Mouse (Mus musculus) liver, embryonic 11.5 days (tissue): ENCODE results near the gene Nup62. TPM values are rescaled to one million over a fixed set of nuclear protein-coding genes. Genes with fewer than 3 reads are reported as not detected.

Experiments used
- ATAC-seq: fragments of 200-750 bp; cut with Nextera tagmentation; replicated peaks from 2 replicates; pipeline ENCODE4 v1.8.0; 2017; ENCODE audit warnings: moderate number of reproducible peaks, mild to moderate bottlenecking, moderate TSS enrichment, moderate library complexity; ENCODE audit not compliant: low FRiP score
- DNase-seq: peaks from one replicate; pipeline ENCODE4 v3.0.0-alpha.2; 2017; ENCODE audit warnings: low spot score
- H3K27ac ChIP-seq: fragments of 300-500 bp; sonication (generic); 2 replicates; pipeline ENCODE4 v1.5.1; 2014; ENCODE audit warnings: mild to moderate bottlenecking, low read depth, low read length, control low read depth
- H3K27me3 ChIP-seq: fragments of 300-500 bp; sonication (generic); replicated peaks from 2 replicates; pipeline ENCODE4 v1.6.1; 2014; ENCODE audit warnings: low read length, mixed read lengths; ENCODE audit not compliant: control insufficient read depth, insufficient read depth
- H3K36me3 ChIP-seq: fragments of 300-500 bp; sonication (generic); 2 replicates; pipeline ENCODE4 v1.6.1; 2014; ENCODE audit warnings: mild to moderate bottlenecking, low read length, moderate library complexity, mixed read lengths; ENCODE audit not compliant: control insufficient read depth, insufficient read depth
- H3K4me1 ChIP-seq: fragments of 300-500 bp; sonication (generic); replicated peaks from 2 replicates; pipeline ENCODE4 v1.6.1; 2014; ENCODE audit warnings: low read length, mixed read lengths; ENCODE audit not compliant: control insufficient read depth, insufficient read depth
- H3K4me2 ChIP-seq: fragments of 300-500 bp; sonication (generic); 2 replicates; pipeline ENCODE4 v1.6.1; 2014; ENCODE audit warnings: mild to moderate bottlenecking, control low read depth, moderate library complexity
- H3K4me3 ChIP-seq: fragments of 300-500 bp; sonication (generic); 2 replicates; pipeline ENCODE4 v1.5.1; 2014; ENCODE audit warnings: low read depth, low read length, control low read depth
- H3K9ac ChIP-seq: fragments of 300-500 bp; sonication (generic); 2 replicates; pipeline ENCODE4 v1.6.1; 2014; ENCODE audit warnings: low read depth, low read length, control low read depth
- H3K9me3 ChIP-seq: fragments of 300-500 bp; sonication (generic); 2 replicates; pipeline ENCODE4 v1.6.1; 2016; ENCODE audit warnings: low read length, inconsistent platforms, mixed read lengths; ENCODE audit not compliant: control insufficient read depth
- WGBS: fragments of 180-500 bp; shearing (Covaris S2); extraction: QIAGEN DNeasy Blood & Tissue Kit; methylation state at CpG from one replicate; pipeline ENCODE4 v1.1.7; 2014; 5-methylcytosine and 5-hydroxymethylcytosine counted together
- polyA plus RNA-seq: library from polyadenylated mRNA; unstranded; fragments of >200 nt; fragmentation: Nextera tagmentation; extraction: Ambion mirVana; gene quantifications from 2 replicates; pipeline ENCODE4 v1.2.1, GENCODE M21; 2014

Gene Nup62
- polyA plus RNA-seq, 1 experiment from 2014 or later: 85.7 TPM

DNA sequence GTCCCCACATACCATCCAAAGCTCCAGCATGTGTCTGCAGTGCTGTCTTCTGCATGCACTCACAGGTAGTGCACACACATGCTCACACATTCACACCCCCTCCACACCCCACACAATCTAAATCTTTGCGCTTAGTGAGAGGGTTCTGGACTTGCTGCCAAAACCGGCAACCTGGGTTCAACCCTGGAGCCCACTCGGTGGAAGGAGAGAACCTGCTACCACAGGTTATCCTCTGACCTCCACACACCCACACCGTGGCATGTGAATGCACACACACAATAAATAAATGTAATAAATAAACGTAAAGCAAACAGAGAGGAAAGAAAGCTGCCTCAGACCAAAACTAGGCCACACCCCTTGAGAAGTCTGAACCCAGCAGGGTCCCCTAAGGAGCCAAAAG lies 31.9 kb downstream of the Nup62 start:
- ATAC-seq (no peak), DNase-seq (no peak)
- Histone ChIP-seq H3K4me2 (peak overlapping the region; percentile 87), H3K36me3 (peaks cover 32% of the 10 kb centered on the region), H3K9me3 (no peaks in the 10 kb centered on the region), H3K4me3 (peak overlapping the region; percentile 89), H3K27ac (no peak overlapping the region; the same call in 1 of the 2 replicates), H3K9ac (peak overlapping the region; percentile 46; the same call in 1 of the 2 replicates), H3K27me3 (no peaks in the 10 kb centered on the region), H3K4me1 (peaks cover 24% of the 10 kb centered on the region)
- WGBS: 77% methylated on average over 5 of the region's 5 CpGs

DNA sequence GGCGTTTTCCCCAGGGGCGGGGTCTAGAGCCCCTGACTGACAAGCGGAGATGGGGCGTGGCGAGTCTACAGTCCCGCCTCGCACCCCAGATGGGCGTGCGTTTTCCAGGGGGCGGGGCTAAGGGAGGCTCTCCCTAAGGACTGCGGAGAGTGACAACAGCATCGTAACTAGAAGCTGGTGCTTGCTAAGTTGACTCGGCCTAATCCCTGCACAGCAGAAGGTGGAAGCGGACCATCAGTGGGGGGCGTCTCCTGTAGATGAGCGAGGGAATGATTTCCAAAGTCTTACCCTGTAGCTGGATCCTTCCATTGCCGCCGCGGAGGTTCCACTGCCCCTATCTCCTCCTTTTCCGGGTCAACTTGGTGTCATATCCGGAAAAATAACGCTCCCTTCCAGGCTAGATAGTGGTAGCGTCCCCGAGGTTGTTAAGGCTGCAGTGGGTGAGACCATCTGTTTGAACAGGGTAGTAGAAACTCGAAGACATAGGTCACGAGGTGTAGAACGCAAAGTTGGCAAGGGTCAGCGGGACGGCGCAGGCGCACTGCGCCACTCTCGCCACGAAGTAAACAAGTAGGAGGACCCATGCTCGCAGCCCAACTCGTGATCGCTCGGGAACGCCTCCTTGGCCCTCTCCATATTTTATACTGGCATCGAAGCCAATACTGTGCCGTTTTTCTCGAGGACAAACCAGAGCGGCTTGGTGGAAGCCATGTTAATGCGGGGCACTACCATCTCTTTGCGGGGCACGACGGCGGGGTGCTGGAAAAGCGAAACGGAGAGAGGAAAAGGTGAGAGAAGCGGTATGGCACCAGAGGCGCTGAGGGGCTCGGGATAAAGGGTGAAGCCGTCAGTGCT lies 32.9 kb downstream of the Nup62 start, which contains the start of the genes Akt1s1 and Tbc1d17:
TSS of gene Akt1s1 (plus strand) at position 431 of the 855 bp plus-strand sequence.
TSS of gene Tbc1d17 (minus strand) at position 519 of the 855 bp plus-strand sequence.
- DNase-seq (peak; percentile 98), ATAC-seq (peak; percentile 82)
- no peaks in the 10 kb centered on the region for H3K27me3 ChIP-seq
- peaks cover 23% of the 10 kb centered on the region for H3K4me1 ChIP-seq
- peak within 1 kb of the TSS; percentile 87 for H3K4me2 ChIP-seq
- under 1% methylated on average over 54 of the region's 54 CpGs for WGBS
- H3K9ac ChIP-seq: peak within 1 kb of the TSS; percentile 96
- peaks cover 26% of the 10 kb centered on the region; the same call in 1 of the 2 replicates for H3K36me3 ChIP-seq
- peak within 1 kb of the TSS; percentile 89 for H3K4me3 ChIP-seq
- peak within 1 kb of the TSS; percentile 95 for H3K27ac ChIP-seq
- no peaks in the 10 kb centered on the region for H3K9me3 ChIP-seq

DNA sequence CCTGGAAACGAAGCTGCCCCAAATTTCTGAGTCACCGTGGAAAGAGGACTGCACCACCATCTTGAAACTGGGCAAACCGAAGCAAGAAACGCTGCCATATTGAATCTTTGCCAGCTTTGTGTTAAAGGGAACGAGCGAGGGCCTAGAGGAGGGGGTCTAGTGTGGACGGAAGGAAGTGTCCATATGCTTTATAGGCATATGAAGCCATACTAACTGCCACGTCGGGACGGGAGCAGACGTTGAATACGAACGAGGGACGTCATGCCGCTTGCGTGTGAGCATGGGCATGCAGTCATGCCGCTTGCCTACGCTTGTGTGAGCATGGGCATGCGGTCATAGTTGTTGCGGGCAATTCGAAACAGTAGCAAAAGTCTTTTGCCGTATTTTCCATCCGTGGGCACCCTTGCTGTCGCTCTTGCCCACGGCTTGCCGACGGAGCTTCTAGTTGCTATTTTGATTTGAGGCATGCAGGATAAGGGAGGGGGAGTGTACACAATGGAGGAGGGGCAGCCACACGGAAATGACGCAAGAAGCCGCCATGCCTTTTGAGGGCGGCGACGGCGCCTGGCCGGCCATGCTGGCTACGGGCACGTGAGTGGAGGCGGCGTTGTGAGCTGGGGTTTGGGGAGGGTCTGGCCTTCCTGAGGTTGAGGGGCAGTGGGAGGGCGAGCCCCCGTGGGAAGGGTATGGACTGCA lies 33.7 kb downstream of the Nup62 start:
- peak overlapping the region; percentile 89 for H3K4me3 ChIP-seq
- peak overlapping the region; percentile 96 for H3K9ac ChIP-seq
- H3K9me3 ChIP-seq: no peaks in the 10 kb centered on the region
- ATAC-seq (peak; percentile 62), DNase-seq (peak; percentile 88)
- peaks cover 27% of the 10 kb centered on the region for H3K4me1 ChIP-seq
- no peaks in the 10 kb centered on the region for H3K27me3 ChIP-seq
- H3K36me3 ChIP-seq: peaks cover 23% of the 10 kb centered on the region; the same call in 1 of the 2 replicates
- peak overlapping the region; percentile 87 for H3K4me2 ChIP-seq
- peak overlapping the region; percentile 95 for H3K27ac ChIP-seq
- WGBS: under 1% methylated on average over 41 of the region's 41 CpGs

- no peaks in the 10 kb centered on the region for H3K27me3 ChIP-seq
- H3K4me3 ChIP-seq: peak overlapping the region; percentile 89
- 0% methylated on average over 33 of the region's 33 CpGs for WGBS
- H3K4me2 ChIP-seq: peak overlapping the region; percentile 87
- H3K4me1 ChIP-seq: peaks cover 30% of the 10 kb centered on the region
- H3K27ac ChIP-seq: peak overlapping the region; percentile 95
- peak; percentile 50 for ATAC-seq
- no peaks in the 10 kb centered on the region for H3K9me3 ChIP-seq
- DNase-seq: peak; percentile 85
- peaks cover 20% of the 10 kb centered on the region; the same call in 1 of the 2 replicates for H3K36me3 ChIP-seq
- H3K9ac ChIP-seq: peak overlapping the region; percentile 96
Observed at GRCm38 (mm10) chr7:44850146-44850545, 34.3 kb downstream of the Nup62 start.

- H3K9ac ChIP-seq: peak overlapping the region; percentile 96
- H3K4me1 ChIP-seq: peaks cover 39% of the 10 kb centered on the region
- no peaks in the 10 kb centered on the region for H3K27me3 ChIP-seq
- H3K27ac ChIP-seq: peak overlapping the region; percentile 95
- peak overlapping the region; percentile 87 for H3K4me2 ChIP-seq
- WGBS: 66% methylated on average over 8 of the region's 8 CpGs
- H3K9me3 ChIP-seq: no peaks in the 10 kb centered on the region
- ATAC-seq (no peak), DNase-seq (no peak)
- H3K36me3 ChIP-seq: peaks cover 17% of the 10 kb centered on the region; the same call in 1 of the 2 replicates
- H3K4me3 ChIP-seq: peak overlapping the region; percentile 89
Observed at GRCm38 (mm10) chr7:44850789-44851624, 35.1 kb downstream of the Nup62 start.

GRCm38 (mm10) chr7:44851625-44852234 lies 35.8 kb downstream of the Nup62 start:
- no peak overlapping the region for H3K27ac ChIP-seq
- WGBS: 85% methylated on average over 12 of the region's 12 CpGs

GRCm38 (mm10) chr7:44852259-44853027 lies 36.6 kb downstream of the Nup62 start:
- H3K9ac ChIP-seq: peak overlapping the region; percentile 38; the same call in 1 of the 2 replicates
- H3K4me1 ChIP-seq: peaks cover 45% of the 10 kb centered on the region
- WGBS: 87% methylated on average over 36 of the region's 36 CpGs
- H3K9me3 ChIP-seq: no peaks in the 10 kb centered on the region
- H3K27ac ChIP-seq: peak overlapping the region; percentile 45
- no peaks in the 10 kb centered on the region for H3K27me3 ChIP-seq
- peak overlapping the region; percentile 93 for H3K4me2 ChIP-seq
- peaks cover 8% of the 10 kb centered on the region; the same call in 1 of the 2 replicates for H3K36me3 ChIP-seq
- H3K4me3 ChIP-seq: no peak overlapping the region; the same call in 1 of the 2 replicates
- DNase-seq: no peak
- no peak for ATAC-seq

More at GRCm38 (mm10) chr7:44851625-44852234, 35.8 kb downstream of the Nup62 start:
- DNase-seq (no peak), ATAC-seq (no peak)
- Histone ChIP-seq H3K4me1 (peaks cover 45% of the 10 kb centered on the region), H3K27me3 (no peaks in the 10 kb centered on the region), H3K9ac (0 out of 2 replicates have a peak overlapping the region, but pooled peaks have one; percentile 38), H3K36me3 (peaks cover 10% of the 10 kb centered on the region; the same call in 1 of the 2 replicates), H3K9me3 (no peaks in the 10 kb centered on the region), H3K4me3 (peak overlapping the region; percentile 89; the same call in 1 of the 2 replicates), H3K4me2 (peak overlapping the region; percentile 87; the same call in 1 of the 2 replicates)
